Mouse (Mus musculus) CH12.LX (cell line): ENCODE data around the gene Gch1.

Experiments used
- CTCF ChIP-seq, 2 experiments: IDR thresholded peaks in 1 of 2; conservative IDR thresholded peaks in 1 of 2; 2 replicates each; pipeline ENCODE4 v1.5.1; 2011 to 2012; ENCODE audit warnings: low read depth in 2 of 2, low read length in 2 of 2, improper control_type of control experiment in 1 of 2, inconsistent platforms in 1 of 2, mild to moderate bottlenecking in 1 of 2, moderate library complexity in 1 of 2
- ELF1 ChIP-seq: IDR thresholded peaks from 2 replicates; pipeline ENCODE4 v1.6.1; 2014; ENCODE audit warnings: low read depth, mild to moderate bottlenecking, inconsistent platforms, low read length, improper control_type of control experiment
- EP300 ChIP-seq: IDR thresholded peaks from 2 replicates; pipeline ENCODE4 v1.6.1; 2011; ENCODE audit warnings: low read length, improper control_type of control experiment
- ETS1 ChIP-seq: conservative IDR thresholded peaks from 2 replicates; pipeline ENCODE4 v1.6.1; 2012; ENCODE audit warnings: low read depth, mild to moderate bottlenecking, inconsistent platforms, low read length, improper control_type of control experiment, moderate library complexity
- GABPA ChIP-seq: IDR thresholded peaks from 2 replicates; pipeline ENCODE4 v1.6.1; 2012; ENCODE audit warnings: low read depth, low read length, improper control_type of control experiment, inconsistent platforms; ENCODE audit not compliant: insufficient replicate concordance
- MAX ChIP-seq: IDR thresholded peaks from 2 replicates; pipeline ENCODE4 v1.6.1; 2011; ENCODE audit warnings: low read length, improper control_type of control experiment
- NRF1 ChIP-seq: IDR thresholded peaks from 2 replicates; pipeline ENCODE4 v1.6.1; 2014; ENCODE audit warnings: low read depth, mild to moderate bottlenecking, inconsistent platforms, low read length, improper control_type of control experiment, moderate library complexity
- POLR2A ChIP-seq: IDR thresholded peaks from 2 replicates; pipeline ENCODE4 v1.6.1; 2011; ENCODE audit warnings: low read depth, mild to moderate bottlenecking, improper control_type of control experiment, low read length
- SMC3 ChIP-seq: IDR thresholded peaks from 2 replicates; pipeline ENCODE4 v1.6.1; 2011; ENCODE audit warnings: low read depth, low read length, improper control_type of control experiment
- TCF12 ChIP-seq: IDR thresholded peaks from 2 replicates; pipeline ENCODE4 v1.6.1; 2014; ENCODE audit warnings: low read depth, mild to moderate bottlenecking, inconsistent platforms, low read length, improper control_type of control experiment
- USF1 ChIP-seq: IDR thresholded peaks from 2 replicates; pipeline ENCODE4 v1.6.1; 2014; ENCODE audit warnings: low read depth, mild to moderate bottlenecking, inconsistent platforms, low read length, improper control_type of control experiment
- USF2 ChIP-seq: conservative IDR thresholded peaks from 2 replicates; pipeline ENCODE4 v1.6.1; 2011; ENCODE audit warnings: low read depth, low read length, improper control_type of control experiment

- TF ChIP-seq SMC3 = no peak
- no peak for TF ChIP-seq CTCF (conservative IDR thresholded peaks at IDR 0.05 in 1 of 2, IDR thresholded peaks at IDR 0.05 in 1 of 2; ENCODE audit: low read depth in 2 of 2, low read length in 2 of 2)
- TF ChIP-seq MAX = no peak
- no peak for TF ChIP-seq NRF1
- no peak for TF ChIP-seq GABPA
- no peak for TF ChIP-seq POLR2A
- no peak for TF ChIP-seq USF2
- no peak for TF ChIP-seq TCF12
- no peak for TF ChIP-seq ELF1
- no peak for TF ChIP-seq ETS1
- TF ChIP-seq USF1 = no peak
- TF ChIP-seq EP300 = no peak
These were observed 77.9 kb downstream of the Gch1 start for GRCm38 (mm10) chr14:47111341-47111740.
